Mouse (Mus musculus): ENCODE data around the gene Fibcd1. TPM values are rescaled to one million over a fixed set of nuclear protein-coding genes. Genes with fewer than 3 reads are reported as not detected.

Gene Fibcd1
- total RNA-seq (2021) = 100 to 1,000 TPM; 108 to 110 TPM
- long read RNA-seq, experiment 1, full-length matches to known transcripts = 24 of 97 reads
- long read RNA-seq, experiment 1, partial matches to known transcripts = 8 of 97 reads
- long read RNA-seq, experiment 1, other reads (novel, unspliced or antisense) = 65 of 97 reads
- long read RNA-seq, experiment 2, full-length matches to known transcripts = 39 of 129 reads
- long read RNA-seq, experiment 2, partial matches to known transcripts = 7 of 129 reads
- long read RNA-seq, experiment 2, other reads (novel, unspliced or antisense) = 83 of 129 reads

DNA sequence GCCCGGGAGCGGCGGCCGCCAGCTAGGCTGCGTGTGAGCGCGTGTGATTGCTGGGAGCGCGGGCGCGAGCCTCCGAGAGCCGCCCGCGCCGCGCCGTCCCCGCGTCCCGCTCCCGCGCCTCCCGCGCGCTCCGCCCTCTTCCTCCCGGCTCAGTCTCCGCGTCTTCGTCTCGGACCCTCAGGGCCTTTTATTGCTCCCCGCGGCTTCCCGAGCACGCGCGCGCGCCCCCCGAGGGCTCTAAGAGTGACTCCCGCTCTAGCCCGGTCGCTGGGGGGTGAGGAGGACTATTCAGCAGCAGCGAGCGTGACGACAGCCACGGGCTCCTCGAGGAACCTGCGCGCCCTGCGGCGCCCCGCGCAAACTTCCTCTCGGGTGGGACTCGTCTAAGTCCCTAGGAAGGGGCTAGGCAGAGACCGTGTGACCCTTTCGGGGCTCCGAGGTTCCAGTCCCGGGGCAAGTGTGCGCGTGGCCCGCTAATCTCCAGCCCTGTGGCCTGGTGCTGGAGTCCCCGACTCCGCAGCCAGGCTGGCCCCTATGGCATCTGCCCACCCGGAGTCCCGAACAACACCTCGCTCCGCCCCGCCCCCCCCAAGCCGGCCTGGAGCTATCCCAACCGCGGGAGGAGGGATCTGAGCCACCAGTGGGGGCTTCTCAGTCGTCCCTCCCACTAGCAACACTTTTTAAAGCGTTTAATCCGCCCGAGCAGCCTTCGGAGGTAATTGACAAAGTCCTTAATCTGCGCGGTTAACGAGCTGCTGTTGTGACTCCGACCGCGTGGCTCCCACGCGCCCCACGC, at the start of gene Fibcd1:
TSS of gene Fibcd1 (minus strand) at position 110 of the 796 bp plus-strand sequence.
- peak within 1 kb of the TSS; percentile 82 for H3K27ac ChIP-seq
- H3K4me3 ChIP-seq = peak within 1 kb of the TSS; percentile 69
- DNase-seq (ENCODE audit: low spot score in 2 of 2) = peak in 1 of 2 experiments; percentile 46
- TF ChIP-seq CTCF (conservative IDR thresholded peaks at IDR 0.05) = no peak

DNA sequence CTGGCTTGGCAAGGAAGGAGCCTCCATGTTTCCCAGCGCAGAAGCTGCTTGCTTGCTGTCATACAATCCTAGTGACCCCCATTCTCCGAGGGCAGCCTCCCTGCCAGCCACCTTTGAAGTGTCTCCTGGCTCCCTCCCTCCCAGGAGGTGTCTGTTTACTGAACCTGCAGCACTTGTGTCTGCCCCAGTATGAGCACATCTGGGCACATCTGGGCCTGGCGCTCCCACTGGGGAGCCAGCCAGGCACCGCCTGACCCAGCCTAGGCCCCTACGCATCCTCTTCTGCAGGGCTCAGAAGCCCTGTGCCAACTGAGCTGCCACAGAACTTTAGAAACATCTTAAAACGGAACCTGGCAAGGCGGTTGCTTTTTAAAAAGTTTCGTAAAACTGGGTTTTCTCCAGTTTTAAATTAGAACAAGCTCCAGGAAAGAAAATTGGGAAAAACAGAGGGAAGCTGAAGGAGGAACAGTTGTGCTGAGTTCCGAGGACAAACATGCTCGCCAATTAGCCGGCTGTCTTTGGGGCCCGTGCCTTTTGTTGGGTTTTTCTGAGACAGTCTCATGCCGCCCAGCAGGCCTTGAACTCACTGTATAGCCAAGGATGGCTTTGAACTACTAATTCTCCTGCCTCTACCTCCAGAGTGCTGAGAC, 48.5 kb upstream of the Fibcd1 start:
- no peak for TF ChIP-seq CTCF (conservative IDR thresholded peaks at IDR 0.05)
- peak in 1 of 2 experiments; percentile 39 for DNase-seq (ENCODE audit: low spot score in 2 of 2)
- no peak overlapping the region for H3K27ac ChIP-seq

DNA sequence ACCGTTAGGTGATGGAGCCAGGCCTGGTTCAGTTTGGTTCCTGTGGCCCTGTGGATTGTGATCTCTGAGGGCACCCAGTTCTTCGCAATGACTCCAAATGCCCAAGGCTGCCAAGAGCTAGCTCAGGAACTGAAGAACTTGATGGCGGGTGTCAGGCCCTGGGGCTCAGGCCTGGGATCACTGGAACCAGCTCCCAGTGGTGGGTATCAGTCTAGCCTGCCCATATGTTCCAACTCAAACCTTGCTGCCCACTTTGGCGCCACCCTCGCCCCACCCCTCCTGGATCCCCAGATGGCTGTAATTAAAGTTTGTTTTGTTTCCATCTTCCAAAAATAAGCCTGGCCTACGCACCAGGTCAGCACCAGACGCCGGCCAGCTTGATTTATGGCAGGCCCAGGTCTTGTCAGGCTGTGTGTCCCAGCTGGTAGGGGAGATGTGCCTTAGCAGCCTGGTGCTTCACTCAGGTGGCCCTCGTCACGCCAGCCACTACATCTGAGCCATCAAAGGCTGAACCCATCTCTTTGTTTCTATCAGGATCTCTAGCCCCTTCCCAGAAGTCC, 47.4 kb upstream of the Fibcd1 start:
- H3K4me3 ChIP-seq = no peak overlapping the region
- TF ChIP-seq CTCF (conservative IDR thresholded peaks at IDR 0.05) = no peak
- no peak overlapping the region for H3K27ac ChIP-seq
- DNase-seq (ENCODE audit: low spot score in 2 of 2) = no peak

More for the DNA sequence above, 48.5 kb upstream of the Fibcd1 start:
- no peak overlapping the region for H3K4me3 ChIP-seq

DNA sequence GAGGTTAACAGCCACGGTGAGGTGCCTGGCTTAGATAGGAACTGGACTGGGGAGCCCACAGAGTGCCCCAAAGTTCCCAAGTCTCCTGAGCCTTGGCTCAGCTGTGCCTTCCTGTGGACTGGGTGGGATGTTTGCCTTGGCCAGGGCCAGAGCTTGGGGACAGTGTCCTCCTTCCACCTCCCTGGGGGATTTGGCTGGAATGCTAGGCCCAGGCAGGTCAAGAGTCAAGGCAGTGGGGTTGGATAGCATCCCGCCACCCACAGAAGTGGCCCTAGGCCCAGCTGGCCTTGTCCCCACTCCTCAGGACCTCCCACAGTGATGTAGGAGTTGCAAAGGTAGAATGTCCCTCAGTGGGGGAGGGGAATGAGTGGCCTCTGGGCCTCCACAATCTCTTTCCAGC, 45.4 kb upstream of the Fibcd1 start:
- DNase-seq (ENCODE audit: low spot score in 2 of 2) = no peak
- no peak overlapping the region for H3K4me3 ChIP-seq
- TF ChIP-seq CTCF (conservative IDR thresholded peaks at IDR 0.05) = no peak
- H3K27ac ChIP-seq = no peak overlapping the region

DNA sequence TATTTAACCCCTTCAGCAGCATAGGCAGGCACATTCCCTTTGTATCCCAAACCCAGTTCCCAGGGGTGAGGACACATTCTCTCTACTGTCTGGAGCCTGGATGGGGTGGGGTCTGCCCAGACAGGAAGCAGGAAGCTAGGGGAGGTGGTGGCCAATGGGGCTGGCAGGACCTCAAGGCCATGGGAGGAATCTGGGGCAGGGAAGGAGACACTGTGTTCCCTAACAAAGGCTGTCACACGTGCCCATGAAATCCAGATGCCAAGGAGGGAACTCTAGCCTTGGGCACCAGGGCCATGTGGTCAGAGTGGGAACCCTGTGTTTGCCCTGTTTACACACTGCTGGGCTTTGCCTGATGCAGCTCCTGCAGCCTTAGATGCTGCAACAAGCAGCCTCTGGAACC, 43.1 kb upstream of the Fibcd1 start:
- no peak for DNase-seq (ENCODE audit: low spot score in 2 of 2)
- Histone ChIP-seq H3K27ac (no peak overlapping the region), H3K4me3 (no peak overlapping the region)
- TF ChIP-seq CTCF (conservative IDR thresholded peaks at IDR 0.05) = no peak

DNA sequence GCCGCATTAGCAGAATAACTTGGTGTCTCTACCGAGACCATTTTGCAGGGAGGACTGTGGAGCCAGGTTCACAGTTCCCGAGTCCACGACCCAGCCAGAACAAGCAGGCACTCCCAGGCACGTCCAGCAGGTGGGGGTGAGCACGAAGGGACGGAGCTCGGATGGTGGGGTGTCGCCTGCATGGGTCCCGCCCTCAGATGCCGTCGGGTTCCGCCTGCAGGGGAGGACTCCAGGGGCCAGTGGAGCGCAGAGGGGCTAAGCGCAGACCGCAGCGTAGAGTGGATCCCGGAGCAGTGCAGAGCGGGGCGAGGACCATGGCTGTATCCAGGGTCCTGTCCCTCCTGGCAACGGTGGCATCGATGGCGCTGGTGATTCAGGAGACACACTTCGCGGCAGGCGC, 41.2 kb upstream of the Fibcd1 start, which contains the start of gene Lamc3:
TSS of gene Lamc3 (plus strand) at position 262 of the 400 bp plus-strand sequence.
- TF ChIP-seq CTCF (conservative IDR thresholded peaks at IDR 0.05) = peak; percentile 70
- H3K27ac ChIP-seq = no peak within 1 kb of the TSS
- no peak for DNase-seq (ENCODE audit: low spot score in 2 of 2)
- H3K4me3 ChIP-seq = peak within 1 kb of the TSS; percentile 36

DNA sequence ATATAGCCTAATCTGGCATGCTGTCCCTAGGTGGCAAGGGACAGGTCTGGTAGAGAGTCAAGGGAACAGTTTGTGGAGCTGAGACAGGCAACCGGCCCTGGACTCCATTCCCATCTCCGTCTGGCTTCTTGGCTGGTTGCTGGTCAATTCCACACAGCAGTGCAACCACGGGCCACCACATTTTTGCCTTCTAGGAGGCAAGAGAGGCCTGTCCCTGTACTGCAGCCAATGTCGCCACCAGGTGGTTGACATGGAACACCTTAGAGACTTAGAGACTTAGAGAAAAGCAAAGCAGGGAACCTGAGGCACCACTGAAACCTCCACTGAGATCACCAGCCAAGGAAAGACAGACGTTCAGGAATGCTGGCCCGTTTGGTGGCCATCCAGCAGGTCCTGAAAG, 39.0 kb upstream of the Fibcd1 start:
- TF ChIP-seq CTCF (conservative IDR thresholded peaks at IDR 0.05) = peak; percentile 80
- peak; percentile 60 to 69 for DNase-seq (ENCODE audit: low spot score in 2 of 2)
- no peak overlapping the region for H3K27ac ChIP-seq
- H3K4me3 ChIP-seq = no peak overlapping the region

DNA sequence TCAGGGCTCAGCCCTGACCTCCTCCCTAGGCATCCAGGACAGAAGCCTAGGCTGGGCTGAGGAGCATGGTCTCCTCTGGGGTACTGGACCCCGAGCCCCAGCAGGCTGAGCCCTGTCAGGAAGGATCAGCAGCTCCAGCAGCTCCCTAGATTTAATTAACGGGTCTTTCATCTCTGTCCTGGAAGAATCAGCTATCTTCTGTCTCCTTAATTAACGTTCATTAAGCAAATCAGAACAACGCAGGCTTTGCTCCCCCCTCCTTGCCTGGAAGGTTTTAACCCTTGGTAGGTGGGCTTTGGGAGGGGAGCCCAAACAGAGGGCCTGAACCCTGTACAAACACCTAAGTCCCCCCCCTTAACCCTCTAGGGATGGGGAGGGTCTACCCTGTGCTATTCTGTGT, 37.3 kb upstream of the Fibcd1 start:
- DNase-seq (ENCODE audit: low spot score in 2 of 2) = no peak
- Histone ChIP-seq H3K27ac (no peak overlapping the region), H3K4me3 (no peak overlapping the region)
- no peak for TF ChIP-seq CTCF (conservative IDR thresholded peaks at IDR 0.05)

DNA sequence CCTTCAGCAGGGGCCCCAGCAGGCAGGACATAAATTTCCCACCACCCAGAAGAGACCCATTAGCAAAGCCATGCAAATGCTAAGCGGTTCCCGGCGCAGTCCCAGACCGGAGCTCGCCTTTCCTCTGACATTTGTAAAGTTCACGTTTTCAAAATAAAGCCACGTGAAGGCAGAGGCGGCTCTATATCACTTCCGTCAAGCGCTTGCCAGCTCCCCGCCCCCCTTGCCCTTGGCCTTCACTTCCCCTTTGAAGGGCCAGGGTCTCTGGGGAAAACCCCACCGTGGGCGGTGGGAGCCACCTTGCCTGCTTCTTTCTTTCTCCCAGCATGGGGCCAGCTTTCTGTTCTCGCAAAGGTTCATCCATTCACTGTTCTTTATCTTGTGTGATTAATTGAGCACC, 35.1 kb upstream of the Fibcd1 start:
- H3K27ac ChIP-seq = no peak overlapping the region
- H3K4me3 ChIP-seq = no peak overlapping the region
- no peak for TF ChIP-seq CTCF (conservative IDR thresholded peaks at IDR 0.05)
- no peak for DNase-seq (ENCODE audit: low spot score in 2 of 2)

DNA sequence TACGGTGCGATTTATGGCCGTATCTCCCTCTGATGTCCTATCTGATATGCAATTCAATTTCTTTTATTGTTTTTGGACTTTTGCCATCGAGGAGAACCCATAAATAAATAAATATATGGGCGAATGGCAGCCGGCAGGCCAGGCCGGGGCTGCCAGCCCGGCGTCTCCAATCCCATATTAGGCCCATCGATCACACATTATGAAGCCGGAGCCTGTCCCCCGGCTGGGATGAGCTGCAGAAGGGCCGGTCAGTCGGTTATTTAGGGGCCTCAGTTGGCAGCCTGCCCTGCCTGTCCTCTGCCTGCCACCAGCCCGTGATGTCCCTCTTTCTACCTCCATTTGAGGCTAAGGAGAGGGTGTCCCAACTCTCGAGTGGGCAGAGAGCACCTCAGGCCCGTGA, 32.8 kb upstream of the Fibcd1 start:
- TF ChIP-seq CTCF (conservative IDR thresholded peaks at IDR 0.05) = no peak
- no peak overlapping the region for H3K4me3 ChIP-seq
- H3K27ac ChIP-seq = no peak overlapping the region
- no peak for DNase-seq (ENCODE audit: low spot score in 2 of 2)

DNA sequence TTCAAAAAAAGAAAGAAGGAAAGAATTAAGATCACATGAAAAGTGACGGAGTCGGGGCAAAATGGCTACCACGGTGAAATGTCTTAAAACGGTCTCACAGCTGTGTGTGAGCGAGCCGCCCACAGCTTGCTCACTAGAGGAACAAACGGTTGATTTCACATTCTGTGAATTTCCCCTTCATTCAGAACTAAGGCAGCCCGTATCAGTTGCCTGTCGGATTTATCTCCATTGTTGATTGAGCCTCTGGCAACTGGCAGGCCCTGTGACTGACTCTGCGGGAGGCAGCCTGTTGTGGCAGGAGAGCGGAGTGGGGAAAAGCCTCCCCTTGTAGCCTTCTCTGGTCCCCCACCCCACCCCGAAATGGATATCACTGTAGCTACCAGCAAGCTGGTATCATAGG, 30.6 kb upstream of the Fibcd1 start:
- no peak for TF ChIP-seq CTCF (conservative IDR thresholded peaks at IDR 0.05)
- peak; percentile 23 to 60 for DNase-seq (ENCODE audit: low spot score in 2 of 2)
- peak overlapping the region; percentile 76 for H3K27ac ChIP-seq
- no peak overlapping the region for H3K4me3 ChIP-seq

DNA sequence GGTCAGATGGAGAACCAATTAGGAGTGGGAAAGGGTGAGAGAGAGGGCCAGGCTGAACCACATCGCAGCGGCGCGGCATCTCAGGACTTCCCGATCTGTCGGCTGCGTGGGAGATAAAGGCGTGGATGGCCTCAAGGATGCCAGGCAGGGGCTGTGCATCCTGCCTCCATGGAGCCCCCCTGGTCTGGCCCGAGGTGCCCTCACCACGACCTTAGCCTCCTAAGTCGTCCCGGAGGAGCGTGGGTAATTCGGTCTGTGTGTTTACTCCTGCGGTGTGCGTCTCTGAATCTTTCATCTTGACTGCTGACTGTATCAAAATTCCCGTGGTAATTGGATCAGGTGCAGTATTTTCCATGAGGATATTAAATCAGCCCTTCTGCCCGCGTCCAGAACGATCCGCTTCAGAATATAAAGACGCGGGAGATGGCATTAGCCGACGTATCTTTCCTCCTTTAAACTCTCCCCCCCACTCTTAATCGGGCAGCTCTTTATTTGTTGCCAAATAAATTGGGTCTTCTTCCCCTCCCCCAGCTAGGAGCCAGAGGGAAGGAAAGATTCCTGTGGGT, 28.6 kb upstream of the Fibcd1 start:
- Histone ChIP-seq H3K27ac (no peak overlapping the region), H3K4me3 (no peak overlapping the region)
- TF ChIP-seq CTCF (conservative IDR thresholded peaks at IDR 0.05) = no peak
- DNase-seq (ENCODE audit: low spot score in 2 of 2) = no peak

DNA sequence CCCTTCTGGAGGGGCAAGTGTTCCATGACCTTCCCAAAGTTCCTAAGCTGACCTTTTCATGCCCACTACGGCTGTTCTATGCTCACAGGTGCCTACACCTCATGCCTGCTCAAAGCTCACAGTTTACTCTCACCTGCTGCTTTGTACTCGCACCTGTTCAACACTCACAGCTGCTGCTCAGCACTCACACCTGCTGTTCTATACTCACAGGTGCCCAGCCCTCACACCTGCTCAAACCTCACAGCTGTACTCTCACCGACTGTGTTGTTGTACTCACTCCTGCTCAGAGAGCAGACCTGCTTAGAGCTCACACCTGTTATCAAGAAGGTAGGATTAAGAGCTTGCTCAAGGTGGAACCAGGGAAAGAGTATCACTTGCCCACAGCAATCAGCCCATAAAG, 24.9 kb upstream of the Fibcd1 start:
- DNase-seq (ENCODE audit: low spot score in 2 of 2) = no peak
- Histone ChIP-seq H3K4me3 (no peak overlapping the region), H3K27ac (no peak overlapping the region)
- TF ChIP-seq CTCF (conservative IDR thresholded peaks at IDR 0.05) = no peak

Measured in layer of hippocampus, adult 2 months (tissue).